Mouse (Mus musculus): ENCODE results near the gene Nhsl2. TPM values are rescaled to one million over a fixed set of nuclear protein-coding genes. Genes with fewer than 3 reads are reported as not detected.

The Nhsl2 gene
- total RNA-seq, 1 experiment: 1.1 TPM

GRCm38 (mm10) chrX:101878546-101878945 is 29.4 kb downstream of the Nhsl2 start:
- Histone ChIP-seq H3K9me3 (ENCODE audit: control insufficient read depth, insufficient read depth, low read depth, low read length) (no peaks in the 10 kb centered on the region), H3K9ac (ENCODE audit: insufficient read depth, low read depth, low read length, poor library complexity, severe bottlenecking) (no peak overlapping the region), H3K36me3 (ENCODE audit: control insufficient read depth, insufficient read depth, low read length, poor library complexity, severe bottlenecking) (no peaks in the 10 kb centered on the region), H3K4me3 (ENCODE audit: insufficient read depth in 1 of 2, low read depth in 1 of 2, low read length in 2 of 2, poor library complexity in 1 of 2, severe bottlenecking in 1 of 2) (no peak overlapping the region), H3K27ac (ENCODE audit: insufficient read depth, low read depth, low read length, poor library complexity, severe bottlenecking) (no peak overlapping the region), H3K4me1 (ENCODE audit: control insufficient read depth in 2 of 2, insufficient read depth in 2 of 2, low read length in 2 of 2, poor library complexity in 1 of 2) (no peaks in the 10 kb centered on the region)
- no peak for TF ChIP-seq MAFK (IDR thresholded peaks at IDR 0.05; ENCODE audit: insufficient read depth, low read depth, low read length)
- no peak for TF ChIP-seq HCFC1 (IDR thresholded peaks at IDR 0.05; ENCODE audit: borderline replicate concordance, insufficient read depth, low read length)
- in situ Hi-C loops (cut with MboI; ENCODE audit: low sequenced_read_pairs in 2 of 2, unreplicated experiment in 2 of 2): no loop called here
- no peak for DNase-seq (ENCODE audit: low read depth, low spot score)

GRCm38 (mm10) chrX:101882141-101882751 is 33.1 kb downstream of the Nhsl2 start:
- no peak overlapping the region for H3K9ac ChIP-seq (ENCODE audit: insufficient read depth, low read depth, low read length, poor library complexity, severe bottlenecking)
- H3K27ac ChIP-seq (ENCODE audit: insufficient read depth, low read depth, low read length, poor library complexity, severe bottlenecking): no peak overlapping the region
- H3K36me3 ChIP-seq (ENCODE audit: control insufficient read depth, insufficient read depth, low read length, poor library complexity, severe bottlenecking): no peaks in the 10 kb centered on the region
- in situ Hi-C loops (cut with MboI; ENCODE audit: low sequenced_read_pairs in 2 of 2, unreplicated experiment in 2 of 2): no loop called here
- H3K4me3 ChIP-seq (ENCODE audit: insufficient read depth in 1 of 2, low read depth in 1 of 2, low read length in 2 of 2, poor library complexity in 1 of 2, severe bottlenecking in 1 of 2): no peak overlapping the region
- no peak for DNase-seq (ENCODE audit: low read depth, low spot score)
- 0 out of 2 replicates have a peak, but pooled peaks have one; percentile 25 for TF ChIP-seq MAFK (IDR thresholded peaks at IDR 0.05; ENCODE audit: insufficient read depth, low read depth, low read length)
- TF ChIP-seq ZC3H11A (IDR thresholded peaks at IDR 0.05; ENCODE audit: borderline replicate concordance, low read depth, low read length): no peak
- no peaks in the 10 kb centered on the region for H3K4me1 ChIP-seq (ENCODE audit: control insufficient read depth in 2 of 2, insufficient read depth in 2 of 2, low read length in 2 of 2, poor library complexity in 1 of 2)
- no peaks in the 10 kb centered on the region for H3K9me3 ChIP-seq (ENCODE audit: control insufficient read depth, insufficient read depth, low read depth, low read length)

GRCm38 (mm10) chrX:101889384-101889783 is 40.2 kb downstream of the Nhsl2 start:
- in situ Hi-C loops (cut with MboI; ENCODE audit: low sequenced_read_pairs in 2 of 2, unreplicated experiment in 2 of 2): no loop called here
- Histone ChIP-seq H3K9ac (ENCODE audit: insufficient read depth, low read depth, low read length, poor library complexity, severe bottlenecking) (no peak overlapping the region), H3K4me3 (ENCODE audit: insufficient read depth in 1 of 2, low read depth in 1 of 2, low read length in 2 of 2, poor library complexity in 1 of 2, severe bottlenecking in 1 of 2) (no peak overlapping the region), H3K27ac (ENCODE audit: insufficient read depth, low read depth, low read length, poor library complexity, severe bottlenecking) (no peak overlapping the region), H3K36me3 (ENCODE audit: control insufficient read depth, insufficient read depth, low read length, poor library complexity, severe bottlenecking) (no peaks in the 10 kb centered on the region), H3K9me3 (ENCODE audit: control insufficient read depth, insufficient read depth, low read depth, low read length) (no peaks in the 10 kb centered on the region), H3K4me1 (ENCODE audit: control insufficient read depth in 2 of 2, insufficient read depth in 2 of 2, low read length in 2 of 2, poor library complexity in 1 of 2) (no peaks in the 10 kb centered on the region)
- no peak for TF ChIP-seq CHD2 (IDR thresholded peaks at IDR 0.05; ENCODE audit: low read depth, low read length)
- TF ChIP-seq MAFK (IDR thresholded peaks at IDR 0.05; ENCODE audit: insufficient read depth, low read depth, low read length): no peak
- TF ChIP-seq ZNF384 (IDR thresholded peaks at IDR 0.05; ENCODE audit: low read depth, low read length): no peak; the same call in 1 of the 2 replicates
- TF ChIP-seq ZC3H11A (IDR thresholded peaks at IDR 0.05; ENCODE audit: borderline replicate concordance, low read depth, low read length): no peak
- TF ChIP-seq HCFC1 (IDR thresholded peaks at IDR 0.05; ENCODE audit: borderline replicate concordance, insufficient read depth, low read length): no peak
- DNase-seq (ENCODE audit: low read depth, low spot score): no peak

GRCm38 (mm10) chrX:101889813-101890469 is 40.8 kb downstream of the Nhsl2 start:
- Histone ChIP-seq H3K9me3 (ENCODE audit: control insufficient read depth, insufficient read depth, low read depth, low read length) (no peaks in the 10 kb centered on the region), H3K36me3 (ENCODE audit: control insufficient read depth, insufficient read depth, low read length, poor library complexity, severe bottlenecking) (no peaks in the 10 kb centered on the region), H3K4me1 (ENCODE audit: control insufficient read depth in 2 of 2, insufficient read depth in 2 of 2, low read length in 2 of 2, poor library complexity in 1 of 2) (no peaks in the 10 kb centered on the region), H3K4me3 (ENCODE audit: insufficient read depth in 1 of 2, low read depth in 1 of 2, low read length in 2 of 2, poor library complexity in 1 of 2, severe bottlenecking in 1 of 2) (no peak overlapping the region), H3K9ac (ENCODE audit: insufficient read depth, low read depth, low read length, poor library complexity, severe bottlenecking) (no peak overlapping the region), H3K27ac (ENCODE audit: insufficient read depth, low read depth, low read length, poor library complexity, severe bottlenecking) (no peak overlapping the region)
- no peak for DNase-seq (ENCODE audit: low read depth, low spot score)
- in situ Hi-C loops (cut with MboI; ENCODE audit: low sequenced_read_pairs in 2 of 2, unreplicated experiment in 2 of 2): no loop called here
- TF ChIP-seq MAFK (IDR thresholded peaks at IDR 0.05; ENCODE audit: insufficient read depth, low read depth, low read length) (no peak), ZNF384 (IDR thresholded peaks at IDR 0.05; ENCODE audit: low read depth, low read length) (no peak), HCFC1 (IDR thresholded peaks at IDR 0.05; ENCODE audit: borderline replicate concordance, insufficient read depth, low read length) (no peak), ZC3H11A (IDR thresholded peaks at IDR 0.05; ENCODE audit: borderline replicate concordance, low read depth, low read length) (no peak), CHD2 (IDR thresholded peaks at IDR 0.05; ENCODE audit: low read depth, low read length) (no peak)

GRCm38 (mm10) chrX:101893796-101894195 is 44.6 kb downstream of the Nhsl2 start:
- in situ Hi-C loops (cut with MboI; ENCODE audit: low sequenced_read_pairs in 2 of 2, unreplicated experiment in 2 of 2): no loop called here
- no peaks in the 10 kb centered on the region for H3K36me3 ChIP-seq (ENCODE audit: control insufficient read depth, insufficient read depth, low read length, poor library complexity, severe bottlenecking)
- TF ChIP-seq HCFC1 (IDR thresholded peaks at IDR 0.05; ENCODE audit: borderline replicate concordance, insufficient read depth, low read length) (no peak), CHD2 (IDR thresholded peaks at IDR 0.05; ENCODE audit: low read depth, low read length) (no peak), ZC3H11A (IDR thresholded peaks at IDR 0.05; ENCODE audit: borderline replicate concordance, low read depth, low read length) (no peak), ZNF384 (IDR thresholded peaks at IDR 0.05; ENCODE audit: low read depth, low read length) (no peak), MAFK (IDR thresholded peaks at IDR 0.05; ENCODE audit: insufficient read depth, low read depth, low read length) (no peak)
- H3K9ac ChIP-seq (ENCODE audit: insufficient read depth, low read depth, low read length, poor library complexity, severe bottlenecking): no peak overlapping the region
- H3K9me3 ChIP-seq (ENCODE audit: control insufficient read depth, insufficient read depth, low read depth, low read length): no peaks in the 10 kb centered on the region
- no peak overlapping the region for H3K4me3 ChIP-seq (ENCODE audit: insufficient read depth in 1 of 2, low read depth in 1 of 2, low read length in 2 of 2, poor library complexity in 1 of 2, severe bottlenecking in 1 of 2)
- DNase-seq (ENCODE audit: low read depth, low spot score): no peak
- H3K27ac ChIP-seq (ENCODE audit: insufficient read depth, low read depth, low read length, poor library complexity, severe bottlenecking): no peak overlapping the region
- H3K4me1 ChIP-seq (ENCODE audit: control insufficient read depth in 2 of 2, insufficient read depth in 2 of 2, low read length in 2 of 2, poor library complexity in 1 of 2): no peaks in the 10 kb centered on the region
